Mouse (Mus musculus): ENCODE measurements at regions not wholly inside any gene's neighbourhood (a gene's known extent, or its start where the extent isn't known, plus 50 kb on each side); places are given as distances from the start of the nearest gene placed in this dataset.

- no peak for DNase-seq (ENCODE audit: low spot score)
These were observed 378.2 kb downstream of the Gm9195 start for GRCm38 (mm10) chr14:72113377-72113993.

- DNase-seq (ENCODE audit: low spot score): no peak
These were observed 380.9 kb downstream of the Gm9195 start for GRCm38 (mm10) chr14:72110689-72111088.

- DNase-seq (ENCODE audit: low spot score): no peak
These were observed 400.1 kb downstream of the Gm9195 start for GRCm38 (mm10) chr14:72091579-72091978.

- no peak for DNase-seq (ENCODE audit: low spot score)
These were observed 410.2 kb downstream of the Gm9195 start for GRCm38 (mm10) chr14:72081473-72081872.

- no peak for DNase-seq (ENCODE audit: low spot score)
These were observed 427.4 kb downstream of the Gm9195 start for GRCm38 (mm10) chr14:72064111-72064812.

GRCm38 (mm10) chr14:72042881-72043236 is 448.8 kb downstream of the Gm9195 start:
- DNase-seq (ENCODE audit: low spot score): no peak

GRCm38 (mm10) chr14:72042112-72042880 is 449.3 kb downstream of the Gm9195 start:
- no peak for DNase-seq (ENCODE audit: low spot score)

- no peak for DNase-seq (ENCODE audit: low spot score)
These were observed 461.2 kb downstream of the Gm9195 start for GRCm38 (mm10) chr14:72030396-72030795.

GRCm38 (mm10) chr14:72027362-72028020 is 464.1 kb downstream of the Gm9195 start:
- no peak for DNase-seq (ENCODE audit: low spot score)

- no peak for DNase-seq (ENCODE audit: low spot score)
These were observed 487.3 kb downstream of the Gm9195 start for GRCm38 (mm10) chr14:72004371-72004770.

GRCm38 (mm10) chr14:72002205-72003138 is 489.2 kb downstream of the Gm9195 start:
- no peak for DNase-seq (ENCODE audit: low spot score)

GRCm38 (mm10) chr14:71973016-71973415 is 518.6 kb downstream of the Gm9195 start:
- no peak for DNase-seq (ENCODE audit: low spot score)

- no peak for DNase-seq (ENCODE audit: low spot score)
These were observed 519.1 kb downstream of the Gm9195 start for GRCm38 (mm10) chr14:71972521-71972920.

- no peak for DNase-seq (ENCODE audit: low spot score)
These were observed 524.0 kb downstream of the Gm9195 start for GRCm38 (mm10) chr14:71967646-71968045.

GRCm38 (mm10) chr14:71963389-71964169 is 528.1 kb downstream of the Gm9195 start:
- DNase-seq (ENCODE audit: low spot score): no peak

- DNase-seq (ENCODE audit: low spot score): no peak
These were observed 542.9 kb downstream of the Gm9195 start for GRCm38 (mm10) chr14:71948701-71949100.

- DNase-seq (ENCODE audit: low spot score): no peak
These were observed 554.5 kb downstream of the Gm9195 start for GRCm38 (mm10) chr14:71937157-71937485.

GRCm38 (mm10) chr14:71936373-71937156 is 555.1 kb downstream of the Gm9195 start:
- no peak for DNase-seq (ENCODE audit: low spot score)

GRCm38 (mm10) chr14:71915964-71916363 is 575.7 kb downstream of the Gm9195 start:
- no peak for DNase-seq (ENCODE audit: low spot score)

- DNase-seq (ENCODE audit: low spot score): no peak
These were observed 580.7 kb downstream of the Gm9195 start for GRCm38 (mm10) chr14:71910936-71911335.

Measured in urinary bladder, adult 2 months (tissue).